Mouse (Mus musculus) heart, adult 18-20 months (tissue): ENCODE results near the gene Gm1604a. TPM values are rescaled to one million over a fixed set of nuclear protein-coding genes. Genes with fewer than 3 reads are reported as not detected.
"Not testable (repeated sequence)": the region's sequence is repeated elsewhere in the genome, so short reads cannot be mapped to it uniquely, and the experiment has no call there.

ENCODE experiments used
- DNase-seq, 2 experiments: peaks; one replicate each; pipeline ENCODE4 v3.0.0; 2021 to 2022; ENCODE audit warnings: mixed read lengths in 1 of 2
- long read RNA-seq, 2 experiments: library from polyadenylated mRNA; stranded (forward); transcript quantifications; one replicate each; pipeline ENCODE4 v2.0.0; 2021
- total RNA-seq, 2 experiments: library from RNA; stranded (reverse); gene quantifications; 2 replicates each; pipeline ENCODE4 v1.2.3; 2021

Gm1604a gene
- total RNA-seq = not detected
- long read RNA-seq, experiment 1 = 0 reads
- long read RNA-seq, experiment 2 = 0 reads

DNA sequence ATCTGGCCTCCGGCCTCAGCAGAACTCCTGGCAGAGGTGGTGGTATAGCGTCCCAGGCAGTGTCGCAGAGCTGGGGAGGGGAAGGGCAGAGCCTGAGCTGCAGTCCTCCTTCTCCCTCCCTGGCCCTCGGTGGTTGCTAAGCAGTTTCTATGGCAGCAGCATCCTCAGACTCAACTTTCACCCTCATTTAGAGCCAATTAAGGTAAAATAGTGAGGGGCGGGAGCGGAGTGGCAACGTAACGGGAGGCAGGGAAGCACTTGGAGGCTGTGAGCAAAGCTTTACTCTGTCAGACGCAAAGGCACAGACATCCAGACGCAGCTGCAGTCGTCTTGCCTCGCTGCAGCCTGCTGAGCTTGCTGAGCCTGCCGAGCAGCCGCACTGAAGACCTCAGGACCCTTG lies at the start of gene Gm1604a:
TSS of gene Gm1604a (plus strand) at position 312 of the 400 bp plus-strand sequence.
- DNase-seq = not testable (repeated sequence)

DNA sequence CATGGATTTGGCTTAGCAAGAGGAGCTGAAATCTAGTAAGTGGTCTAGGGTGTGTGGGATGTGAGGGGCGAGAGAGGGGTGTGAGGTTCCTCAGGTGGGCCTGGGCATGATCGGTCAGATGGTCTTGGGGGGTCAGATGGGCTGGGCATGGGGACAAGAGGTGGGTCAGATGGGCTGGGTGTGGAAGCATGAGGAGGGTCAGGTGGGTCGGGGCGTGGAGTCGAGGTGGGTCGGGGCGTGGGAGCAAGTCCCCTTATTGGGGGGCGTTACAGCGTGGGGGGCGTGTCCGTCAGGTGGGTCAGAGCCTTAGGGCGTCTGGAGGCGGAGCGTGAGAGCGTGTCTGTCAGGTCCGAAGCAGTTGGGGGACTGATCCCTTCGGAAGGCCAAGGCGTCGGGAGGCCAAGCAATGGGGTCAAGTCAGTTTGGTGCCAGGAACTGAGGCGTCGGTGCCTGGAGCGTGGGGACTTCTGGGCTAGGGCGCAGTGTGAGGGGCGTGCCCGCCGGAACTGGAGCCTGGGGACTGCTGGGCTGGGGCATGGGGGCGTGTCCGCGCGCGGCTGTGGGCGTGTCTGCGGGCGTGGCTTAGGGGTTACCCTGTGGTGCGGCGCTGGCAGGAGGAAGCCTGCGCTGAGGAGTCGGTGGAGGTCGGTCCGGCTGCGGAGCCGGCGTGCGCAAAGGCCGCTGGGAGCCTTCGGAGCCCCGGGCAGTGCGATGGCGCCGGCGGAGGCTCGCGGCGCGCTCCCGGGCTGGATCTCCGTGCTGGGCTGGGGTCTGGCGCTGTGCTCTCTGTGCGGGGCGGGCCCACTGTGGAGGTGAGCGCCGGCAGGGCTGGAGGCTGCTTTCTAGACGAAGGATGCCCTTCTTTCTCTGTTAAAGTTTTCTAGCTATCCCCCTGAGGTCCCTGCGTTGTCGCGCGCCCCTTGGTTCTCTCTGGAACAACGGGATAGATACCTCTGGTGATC lies 46.8 kb upstream of the Gm1604a start, which contains the start of gene Gm49721:
TSS of gene Gm49721 (plus strand) at position 618 of the 962 bp plus-strand sequence.
- DNase-seq = peak; percentile 79 to 83

DNA sequence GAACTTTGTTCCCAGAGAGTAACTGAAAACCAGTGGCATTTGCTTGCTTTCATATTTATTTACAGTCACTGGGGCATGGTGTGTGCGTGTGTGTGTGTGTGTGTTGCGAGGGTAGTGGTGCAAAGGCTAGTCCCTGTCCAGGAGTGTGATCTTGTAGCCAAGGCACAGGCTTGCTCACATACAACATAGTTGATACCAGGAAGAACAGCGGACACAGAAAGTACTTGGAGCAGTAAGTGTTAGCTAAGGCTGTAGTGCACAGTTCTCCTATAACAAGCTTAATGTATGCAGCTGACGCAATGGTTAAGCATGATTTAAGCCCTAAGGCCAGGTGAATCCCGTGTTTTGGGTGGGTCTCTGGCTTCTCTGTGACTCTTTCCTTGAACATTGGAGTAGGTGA lies 46.0 kb upstream of the Gm1604a start:
- not testable (repeated sequence) for DNase-seq

DNA sequence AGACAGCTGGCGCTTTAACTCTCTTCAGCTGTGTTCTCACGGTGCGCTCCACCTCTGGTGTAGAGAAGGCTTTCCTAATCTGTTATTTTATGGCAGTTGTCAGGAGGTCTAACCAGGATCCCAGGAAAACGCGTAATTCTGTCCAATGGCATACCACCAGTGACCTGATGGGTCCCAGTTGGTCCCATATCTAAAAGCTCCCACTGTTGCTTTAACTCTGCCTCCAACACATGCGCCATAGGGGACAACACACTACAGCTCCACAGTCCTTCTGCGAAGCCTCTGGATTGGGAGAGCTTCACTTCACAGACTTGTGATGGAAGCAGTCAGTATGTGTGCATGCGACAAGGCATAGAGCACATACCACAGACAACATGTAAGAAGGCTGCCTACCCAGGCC lies 45.2 kb upstream of the Gm1604a start:
- not testable (repeated sequence) for DNase-seq

DNA sequence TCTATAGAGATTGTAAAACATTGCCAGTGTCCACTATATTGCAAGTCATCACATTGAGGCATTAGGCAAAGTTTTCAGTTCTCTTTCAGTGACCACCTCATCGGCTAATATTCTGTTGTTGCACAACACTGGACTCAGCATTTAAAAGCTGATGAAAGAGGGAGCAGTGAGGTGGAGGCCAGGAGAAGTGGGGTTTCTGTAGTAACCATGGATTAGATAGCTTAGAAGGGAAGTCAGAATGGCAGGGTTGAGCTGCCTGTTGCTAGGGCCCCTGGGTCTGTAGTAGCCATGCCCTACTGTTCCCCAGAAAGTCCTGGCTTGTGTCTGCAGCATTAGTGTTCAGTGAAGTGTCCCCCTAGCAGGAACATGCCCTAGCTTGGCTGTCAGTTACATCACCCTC lies 39.2 kb upstream of the Gm1604a start:
- peak in 1 of 2 experiments; percentile 30 for DNase-seq

DNA sequence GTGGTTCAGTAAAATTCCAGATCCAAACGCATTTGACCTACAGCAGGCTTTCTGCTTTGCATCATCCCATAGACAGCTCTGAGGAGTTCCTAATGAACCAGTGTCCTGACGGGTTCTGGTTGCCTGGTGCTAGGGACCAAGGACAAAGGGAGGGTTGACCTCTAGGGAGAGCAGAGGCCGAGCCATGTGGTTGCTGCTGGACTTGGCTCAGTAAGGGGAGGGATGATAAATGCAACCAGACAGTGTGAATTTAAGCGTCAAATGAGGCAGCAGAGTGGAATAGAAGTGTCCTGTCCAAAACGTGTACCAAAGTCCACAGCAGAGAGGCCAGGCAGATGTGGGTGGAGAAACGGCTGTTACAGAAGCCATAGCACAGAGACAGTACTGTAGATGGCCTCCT lies 29.9 kb upstream of the Gm1604a start:
- not testable (repeated sequence) for DNase-seq

DNA sequence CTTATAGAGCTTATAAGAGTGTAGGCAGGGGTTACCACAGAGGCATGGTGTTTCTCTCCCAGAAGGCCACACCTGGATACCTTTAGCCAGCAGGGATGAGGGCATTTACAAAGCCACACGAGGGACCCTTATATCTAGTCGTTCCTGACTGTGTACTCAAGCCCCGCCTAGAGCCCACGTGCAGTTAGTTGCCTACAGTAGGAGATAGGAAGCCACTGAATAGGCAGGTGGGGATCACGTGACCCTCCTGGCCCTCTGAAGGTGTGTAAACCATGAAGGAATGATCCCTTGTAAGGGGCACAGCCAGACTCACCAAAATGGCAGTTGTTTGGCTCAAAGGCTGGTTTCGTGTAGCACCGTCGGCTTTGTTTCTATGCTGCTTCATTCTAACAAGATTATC lies 28.5 kb upstream of the Gm1604a start:
- DNase-seq = not testable (repeated sequence)

DNA sequence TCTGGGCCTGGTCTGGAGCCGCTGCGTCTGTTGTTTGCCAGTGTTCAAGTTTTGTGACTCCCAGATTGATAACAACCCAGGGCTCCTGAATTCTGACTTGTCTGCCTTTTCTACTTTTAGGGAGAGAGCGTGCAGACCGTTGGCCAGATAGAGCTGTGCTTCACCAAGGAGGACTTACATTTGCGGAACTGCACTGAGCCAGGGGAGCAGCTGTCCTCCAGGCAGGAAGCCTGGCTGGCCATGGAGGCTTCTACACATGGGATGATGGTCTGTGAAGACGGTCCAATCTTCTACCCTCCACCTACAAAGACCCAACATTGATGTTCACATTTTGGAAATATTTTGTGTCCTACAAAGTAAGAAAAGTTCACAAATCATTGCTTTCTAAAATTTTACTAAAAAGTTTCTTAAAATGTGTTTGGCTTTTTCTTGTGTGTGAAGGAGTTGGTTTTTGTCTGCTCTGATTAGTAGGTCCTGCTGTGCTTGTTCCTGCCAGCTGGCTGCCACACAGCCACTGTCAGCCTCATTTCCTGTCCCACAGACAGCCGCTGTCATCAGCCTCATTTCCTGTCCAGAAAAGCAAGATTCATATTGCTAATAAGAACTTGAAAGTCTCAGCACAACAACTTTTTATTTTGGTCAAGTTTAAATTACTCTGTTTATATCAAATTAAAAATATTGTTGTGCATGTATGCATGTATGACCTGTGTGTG lies 27.4 kb upstream of the Gm1604a start:
- DNase-seq = not testable (repeated sequence)

DNA sequence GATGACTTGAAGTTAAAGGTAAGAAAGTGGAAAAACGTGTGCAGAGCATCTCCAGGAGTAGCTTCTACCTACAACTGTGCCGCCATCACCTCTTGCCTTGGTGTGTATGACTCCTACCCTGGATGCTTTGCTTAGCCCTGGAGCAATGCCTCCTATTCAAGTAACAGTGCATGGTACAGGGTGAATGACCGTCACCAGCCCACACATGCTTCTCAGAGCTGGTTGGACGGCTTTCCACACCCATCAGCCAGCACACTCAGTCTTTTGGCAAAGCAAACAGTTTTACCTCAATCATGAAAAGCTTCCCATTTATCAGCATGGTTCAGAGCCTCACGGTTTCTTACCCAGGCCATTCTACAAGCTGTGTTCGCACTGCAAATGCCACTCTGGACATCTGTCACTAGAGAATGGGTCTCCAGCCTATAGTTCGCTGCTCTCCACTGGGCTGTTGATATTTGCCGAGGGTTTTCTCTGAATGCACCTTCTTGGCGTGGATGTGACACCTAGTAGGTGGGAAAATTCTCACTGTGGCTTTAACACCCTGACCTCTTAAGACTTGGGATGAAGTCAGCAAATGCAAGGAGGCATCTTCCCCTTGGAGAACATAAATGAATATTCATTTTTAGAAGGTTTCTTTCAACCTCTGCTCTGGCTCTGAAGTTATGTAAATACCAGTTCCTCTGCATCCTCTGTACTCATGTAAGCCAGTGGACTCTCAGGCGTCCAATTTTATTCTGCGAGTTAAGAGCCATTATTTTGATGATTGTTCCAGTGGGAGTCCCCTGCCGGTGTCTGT lies 23.4 kb upstream of the Gm1604a start:
- DNase-seq = not testable (repeated sequence)

DNA sequence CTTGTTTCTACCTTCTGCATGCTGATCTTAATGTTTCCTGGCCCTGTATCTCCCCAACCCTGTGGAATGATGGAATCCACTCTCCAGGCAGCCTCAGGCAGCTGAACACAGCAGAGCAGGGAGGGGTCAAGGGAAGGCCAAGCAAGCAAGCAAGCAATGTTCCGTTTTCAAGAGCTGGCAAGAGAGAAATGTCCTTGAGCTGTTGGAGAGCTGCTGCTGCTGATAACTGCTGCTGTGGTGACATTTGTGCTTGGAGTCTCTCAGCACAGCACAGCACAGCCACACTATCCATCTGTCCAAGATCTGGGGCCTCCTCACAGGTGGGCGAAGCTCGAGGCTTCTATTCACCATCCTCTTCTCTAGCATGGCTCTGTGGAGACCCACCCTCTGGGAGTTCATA lies 22.0 kb upstream of the Gm1604a start:
- not testable (repeated sequence) for DNase-seq

DNA sequence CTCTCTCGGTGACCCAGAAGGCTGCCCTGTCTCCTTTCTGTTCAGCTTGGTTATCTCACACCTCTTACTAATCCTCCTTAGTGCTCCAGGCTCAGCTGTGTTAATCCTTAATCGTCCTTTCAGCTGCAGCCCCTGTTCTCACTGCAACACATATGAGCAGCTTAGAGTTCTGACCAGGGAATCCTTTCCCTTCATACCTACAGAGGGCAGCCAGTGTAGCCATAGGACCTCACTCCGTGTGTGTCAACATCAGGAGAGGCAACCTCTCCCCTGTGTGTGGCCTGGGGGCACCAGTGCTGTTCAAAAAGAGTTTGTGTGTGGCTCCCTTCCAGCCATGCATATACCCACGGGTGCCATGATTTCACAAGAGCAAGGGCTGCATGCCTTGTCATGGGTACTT lies 19.7 kb upstream of the Gm1604a start:
- not testable (repeated sequence) for DNase-seq

DNA sequence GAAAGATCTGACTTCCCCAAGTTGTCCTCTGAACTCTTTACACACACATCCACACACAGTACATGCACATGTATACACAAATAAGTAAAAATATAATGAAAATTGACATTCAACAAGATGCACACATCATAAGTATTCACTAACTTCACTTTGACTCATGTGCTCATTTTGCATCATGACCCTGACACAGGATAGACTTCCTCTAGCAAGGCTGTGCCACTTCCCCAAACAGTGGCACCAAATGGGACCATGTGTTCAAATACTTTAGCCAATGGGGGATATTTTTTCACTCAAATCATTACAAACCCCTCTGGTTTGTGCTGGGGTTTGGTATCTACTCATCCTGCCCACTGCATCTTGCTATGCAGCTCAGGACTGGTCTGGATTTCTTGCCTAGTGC lies 16.5 kb upstream of the Gm1604a start:
- not testable (repeated sequence) for DNase-seq

DNA sequence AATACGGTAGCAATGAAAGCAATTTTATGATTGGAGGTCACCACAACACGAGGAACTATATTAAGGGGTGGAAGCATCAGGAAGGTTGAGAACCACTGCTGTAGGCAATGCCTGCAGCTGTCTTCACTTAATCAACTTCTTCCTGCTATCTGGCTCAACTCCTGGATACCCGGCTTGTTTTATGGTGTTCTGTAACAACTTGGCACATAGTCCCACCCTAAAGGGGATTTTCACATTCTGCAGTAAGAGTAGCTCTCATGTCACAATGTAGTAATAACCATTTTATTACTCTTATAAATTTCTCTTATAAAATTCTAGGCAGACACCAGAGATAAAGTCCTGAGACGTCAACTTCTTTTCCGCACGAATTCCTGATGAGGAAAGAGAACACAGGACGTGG lies 15.9 kb upstream of the Gm1604a start:
- DNase-seq = not testable (repeated sequence)

DNA sequence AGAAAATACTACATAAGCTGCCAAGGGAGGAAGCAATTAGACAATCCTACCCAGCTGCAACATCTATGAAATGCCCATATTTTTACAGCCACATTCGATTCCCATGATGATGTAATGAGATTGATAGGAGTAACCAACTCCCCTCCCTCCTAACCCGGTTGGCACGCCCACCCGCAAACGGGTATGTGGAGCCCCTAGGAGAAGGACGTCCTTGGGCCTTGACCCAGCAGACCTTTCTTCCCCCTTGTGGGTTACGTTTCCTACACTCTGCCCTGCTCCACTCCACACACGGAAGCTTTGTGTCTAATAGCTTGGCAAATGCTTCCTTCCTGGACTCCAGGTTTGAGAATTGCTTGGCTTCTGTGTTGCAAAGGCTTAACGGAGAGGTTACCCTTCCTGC lies 15.5 kb upstream of the Gm1604a start:
- not testable (repeated sequence) for DNase-seq

DNA sequence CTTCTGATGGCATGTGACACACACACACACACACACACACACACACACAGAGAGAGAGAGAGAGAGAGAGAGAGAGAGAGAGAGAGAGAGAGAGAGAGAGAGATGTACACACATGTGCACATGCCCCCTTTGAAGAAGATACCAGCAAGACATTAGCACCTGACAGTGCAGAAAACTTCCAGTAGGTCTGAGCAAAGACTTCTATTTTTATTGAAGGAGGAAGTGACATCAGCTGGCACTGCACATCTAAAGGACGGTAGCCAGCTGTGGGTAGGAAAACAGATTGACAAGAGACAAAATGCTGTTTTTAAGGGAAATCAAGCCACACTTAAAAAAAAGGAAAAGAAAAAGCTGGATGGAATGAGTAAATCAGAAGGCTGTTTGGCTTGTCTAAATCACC lies 11.2 kb upstream of the Gm1604a start:
- not testable (repeated sequence) for DNase-seq

DNA sequence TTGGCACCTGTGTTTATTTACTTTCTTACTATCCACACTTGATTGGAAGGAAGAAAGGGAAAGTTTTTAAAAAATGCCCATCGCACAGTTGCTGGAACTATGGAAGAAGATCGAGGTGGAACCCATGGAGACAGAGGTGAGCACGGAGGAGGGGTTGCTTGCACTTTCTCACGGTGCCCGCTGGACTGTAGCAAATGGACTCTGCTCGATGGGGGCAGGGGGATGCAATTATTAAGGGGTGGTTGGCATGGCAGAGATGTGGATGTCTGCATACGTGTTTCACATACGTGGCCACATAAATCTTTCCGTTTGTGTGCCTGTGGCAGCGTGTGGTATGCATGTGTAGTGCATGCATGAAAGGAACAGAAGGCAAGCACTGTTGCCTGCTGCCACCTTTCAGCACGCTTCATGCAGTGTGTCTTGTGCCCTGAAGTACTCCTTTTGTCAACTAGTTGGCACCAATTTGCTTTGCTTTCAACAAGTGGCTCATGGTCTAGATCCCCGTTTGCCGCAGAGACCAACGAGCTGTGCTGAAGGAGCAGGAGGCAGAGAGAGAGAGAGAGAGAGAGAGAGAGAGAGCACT lies 487 bp downstream of the Gm1604a start:
- DNase-seq = not testable (repeated sequence)

DNA sequence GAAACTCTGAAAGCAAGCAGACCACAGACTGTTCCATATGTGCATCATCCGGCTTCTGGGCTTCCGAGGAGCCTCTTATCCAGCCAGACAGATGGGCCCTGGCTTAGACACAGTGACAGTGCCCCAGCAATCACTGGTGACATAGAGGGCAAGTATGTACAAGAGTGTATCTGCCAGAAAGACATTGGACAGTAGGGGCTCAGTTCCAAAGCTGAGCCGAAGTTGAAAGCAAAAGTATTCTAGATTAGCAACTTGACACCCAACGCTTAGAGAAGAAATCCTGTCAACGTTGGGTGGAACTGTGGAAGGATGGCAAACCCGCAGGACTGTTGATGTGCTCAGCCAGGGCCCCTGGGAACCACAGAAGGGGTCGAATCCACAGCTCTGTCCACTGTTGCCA lies 4.8 kb downstream of the Gm1604a start:
- DNase-seq = peak; percentile 8 to 11

DNA sequence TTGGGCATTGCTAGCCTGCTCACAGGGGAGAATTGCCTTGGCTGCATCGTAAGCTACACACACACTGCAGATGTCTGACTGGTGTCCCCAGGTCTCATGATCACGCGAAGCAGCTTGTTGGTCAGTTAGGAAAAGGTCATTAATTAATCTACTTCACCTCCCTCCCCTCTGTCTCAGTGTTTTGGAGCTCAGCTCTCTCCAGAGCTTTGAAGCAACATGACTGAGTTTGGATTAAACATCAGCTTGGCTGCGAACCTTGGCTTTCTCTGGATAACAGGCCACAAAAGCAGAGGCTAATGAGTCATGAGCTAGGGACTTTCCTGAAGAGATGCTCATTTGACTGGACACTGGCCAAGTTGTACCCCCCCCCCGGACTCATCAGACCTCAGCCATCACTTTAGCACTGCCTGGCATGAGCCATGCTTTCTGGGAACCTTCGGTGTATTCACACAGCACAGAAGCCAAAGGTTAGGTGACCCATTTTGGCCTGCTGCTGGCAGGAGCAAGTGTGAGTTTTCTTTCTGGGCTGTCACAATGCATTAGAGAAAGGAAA lies 5.3 kb downstream of the Gm1604a start:
- DNase-seq = not testable (repeated sequence)

DNA sequence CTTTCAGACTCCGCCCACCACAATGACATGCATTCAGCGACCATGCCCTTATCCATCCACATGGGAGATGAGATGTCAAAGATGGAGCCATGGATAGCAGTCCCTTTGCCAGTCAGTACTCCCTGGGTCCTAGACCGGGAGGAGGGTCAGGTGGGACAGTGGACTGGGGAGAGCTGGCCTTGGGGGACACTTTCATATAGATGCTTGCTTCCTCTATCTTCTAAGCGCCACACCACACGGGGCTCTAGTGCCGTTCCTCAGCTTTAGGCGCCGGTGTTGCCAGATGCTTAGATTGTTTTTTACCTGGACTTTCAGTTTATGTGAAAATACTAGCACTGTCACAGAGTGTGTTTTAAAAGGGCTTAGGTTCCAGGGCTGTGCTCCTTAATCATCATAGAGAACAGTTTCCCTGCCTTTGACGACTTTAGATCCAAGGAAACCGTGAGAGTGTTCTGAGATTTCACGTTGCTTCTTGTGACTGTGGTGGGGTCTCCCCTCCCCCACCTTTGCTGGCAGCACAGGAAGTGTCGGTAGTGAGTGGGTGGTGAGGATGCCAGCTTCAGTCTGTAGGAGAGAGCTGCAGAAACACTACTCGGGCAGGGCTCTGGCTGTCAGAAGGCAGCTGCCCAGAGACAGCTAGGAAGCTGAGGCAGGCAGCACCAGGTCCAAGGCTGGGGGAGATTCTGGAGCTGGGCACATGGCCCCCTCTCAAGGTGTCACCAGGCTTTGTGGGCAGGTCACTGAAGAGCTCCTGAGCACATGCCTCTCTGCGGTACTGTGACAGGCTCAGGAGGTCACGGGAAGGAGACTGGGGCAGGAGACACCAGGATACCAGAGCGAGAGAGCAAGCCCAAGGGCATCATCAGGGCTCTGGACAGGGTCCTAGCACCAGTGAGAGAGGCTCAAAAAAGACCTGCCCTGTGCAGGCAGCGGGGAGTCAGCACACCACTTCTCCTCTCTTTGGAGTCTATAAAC lies 8.1 kb downstream of the Gm1604a start:
- DNase-seq = not testable (repeated sequence)

DNA sequence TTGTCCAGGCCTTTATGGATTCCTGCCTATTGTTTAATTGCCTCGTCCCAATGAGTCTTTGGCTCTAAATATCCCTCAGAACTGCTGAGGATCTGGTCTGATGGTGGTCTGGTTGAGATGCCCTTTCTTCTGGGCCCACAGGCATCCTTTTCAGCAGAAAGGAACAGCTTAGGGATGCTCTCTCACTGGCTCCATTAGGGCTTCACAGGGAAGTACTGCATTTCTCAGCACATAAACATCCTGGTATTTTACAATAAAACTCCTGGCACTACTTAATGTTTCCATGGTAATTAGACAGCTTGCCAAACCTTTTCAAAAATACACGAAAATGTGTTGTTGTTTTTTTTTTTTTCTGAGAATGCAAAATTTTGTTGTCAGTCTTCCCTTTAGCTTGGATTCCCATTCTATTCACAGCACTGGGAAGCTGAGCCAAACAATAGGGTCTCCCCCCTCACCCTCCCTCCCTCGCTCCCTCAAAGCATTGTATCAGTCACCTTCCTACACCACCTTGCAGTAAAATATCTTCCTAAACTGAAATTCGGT lies 43.7 kb downstream of the Gm1604a start:
- not testable (repeated sequence) for DNase-seq
